Mouse (Mus musculus): ENCODE measurements around the gene 1110051M20Rik. TPM values are rescaled to one million over a fixed set of nuclear protein-coding genes. Genes with fewer than 3 reads are reported as not detected.
A peak's percentile ranks its signal among the peaks of the same experiment; 100 is the strongest.

1110051M20Rik gene
- total RNA-seq, 2 experiments from 2014 or later, result 7.7 to 14.7 TPM

GRCm38 (mm10) chr2:91258054-91258453 lies 186.4 kb downstream of the 1110051M20Rik start:
- no peak for DNase-seq

- peak in 1 of 2 experiments; percentile 63 for DNase-seq
These were observed 187.2 kb downstream of the 1110051M20Rik start for GRCm38 (mm10) chr2:91257126-91257980.

GRCm38 (mm10) chr2:91256256-91257125 lies 188.0 kb downstream of the 1110051M20Rik start:
- peak; percentile 73 to 80 for DNase-seq

DNA sequence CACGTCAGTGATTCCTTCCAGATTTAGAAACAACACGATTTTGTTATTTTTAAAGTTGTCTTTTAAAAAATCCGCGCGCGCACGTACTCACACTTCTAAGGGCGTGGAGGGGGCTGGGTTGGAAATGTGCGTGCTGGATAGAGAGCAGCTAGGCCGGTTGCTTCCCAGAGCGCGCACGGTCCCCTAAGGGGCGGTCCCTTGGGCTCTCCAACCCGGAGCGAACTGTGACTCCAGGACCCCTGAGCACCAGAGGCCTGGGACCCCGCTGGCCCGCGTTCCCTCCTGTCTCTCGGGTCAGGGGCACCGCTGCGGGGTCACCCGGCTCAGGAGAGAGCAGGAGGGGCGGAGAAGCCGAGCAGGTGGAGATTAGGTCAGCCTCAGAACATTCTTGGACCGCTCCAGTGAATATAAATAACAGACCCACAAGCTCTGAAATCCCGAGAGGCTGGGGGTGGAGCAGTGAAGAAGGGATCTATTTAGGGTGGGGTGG lies 188.8 kb downstream of the 1110051M20Rik start, which contains the start of gene Pacsin3:
Gene Pacsin3 (plus strand): TSS at position 294 of the 490 bp plus-strand sequence.
- DNase-seq, result peak; percentile 64 to 75

DNA sequence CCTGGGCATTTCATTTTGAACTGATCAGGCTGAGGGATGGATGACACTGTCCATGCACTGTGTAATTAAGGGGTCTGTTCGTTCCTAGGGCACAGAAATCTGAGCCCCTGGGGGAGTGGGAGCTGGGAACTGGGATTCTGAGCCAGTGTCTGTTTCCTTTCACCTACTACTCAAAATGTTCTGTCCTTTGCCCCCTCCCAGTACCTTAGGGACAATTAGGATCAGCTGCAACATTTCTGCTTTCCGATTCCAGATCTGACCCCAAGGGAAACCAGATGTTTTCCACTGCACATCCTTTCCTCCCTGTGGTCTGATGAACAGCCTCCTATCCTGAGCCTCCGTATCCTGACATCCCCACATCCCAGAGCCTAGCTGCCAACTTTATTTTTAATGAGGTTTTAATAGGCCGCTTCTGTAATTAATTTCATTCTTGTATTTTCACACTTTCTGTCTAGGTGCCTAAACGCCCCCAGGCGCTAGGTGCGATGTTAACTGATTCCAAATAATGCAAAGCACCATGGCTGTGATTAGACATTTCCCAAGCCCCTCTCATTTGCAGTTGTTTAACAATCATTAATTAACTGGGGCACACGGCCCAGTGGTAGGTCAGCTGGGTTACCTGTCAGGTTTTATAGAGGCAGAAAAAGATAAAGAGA lies 189.7 kb downstream of the 1110051M20Rik start:
- peak in 1 of 2 experiments; percentile 7 for DNase-seq

GRCm38 (mm10) chr2:91252512-91252911 lies 192.0 kb downstream of the 1110051M20Rik start:
- DNase-seq, result peak in 1 of 2 experiments; percentile 4

DNA sequence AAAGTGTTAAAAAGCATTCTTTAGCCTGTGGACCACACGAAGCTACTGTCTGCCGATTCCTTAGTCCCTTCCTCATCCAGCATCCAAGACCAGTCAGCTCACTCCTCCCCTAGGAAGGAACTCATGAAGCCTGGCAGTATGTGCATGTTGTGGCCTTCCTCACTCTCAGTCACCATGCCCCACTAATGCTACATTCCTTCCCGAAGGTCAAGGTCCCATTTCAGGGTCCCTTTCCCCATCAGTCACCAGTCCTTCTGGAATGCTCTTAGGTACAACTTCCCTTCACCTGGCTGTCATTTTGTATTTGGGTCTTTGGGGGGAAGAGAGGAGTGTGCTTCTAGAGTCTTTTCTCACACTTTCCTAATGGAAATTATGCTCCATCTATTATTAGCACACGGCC lies 192.5 kb downstream of the 1110051M20Rik start:
- peak in 1 of 2 experiments; percentile 13 for DNase-seq

DNA sequence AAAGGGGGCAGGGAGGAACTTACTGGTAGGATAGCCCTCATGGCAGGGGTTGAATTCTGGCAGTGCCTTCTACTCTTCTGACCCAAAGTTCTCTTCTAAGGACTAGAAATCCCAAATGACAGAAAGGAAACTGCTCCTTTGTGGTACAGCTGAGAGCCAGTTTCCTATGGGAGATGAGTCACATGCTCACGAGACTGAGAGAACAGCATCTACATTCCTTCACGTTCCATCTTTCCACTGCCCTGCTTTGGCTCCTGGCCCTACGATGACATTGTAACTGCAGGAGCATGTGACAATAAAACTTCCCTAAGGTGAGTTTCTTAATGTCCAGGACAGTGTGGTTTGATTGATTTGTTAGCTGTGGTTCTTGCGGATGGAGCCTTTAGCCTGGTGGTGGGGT lies 196.1 kb downstream of the 1110051M20Rik start:
- no peak for DNase-seq

GRCm38 (mm10) chr2:91244557-91245228 lies 199.8 kb downstream of the 1110051M20Rik start:
- no peak for DNase-seq

DNA sequence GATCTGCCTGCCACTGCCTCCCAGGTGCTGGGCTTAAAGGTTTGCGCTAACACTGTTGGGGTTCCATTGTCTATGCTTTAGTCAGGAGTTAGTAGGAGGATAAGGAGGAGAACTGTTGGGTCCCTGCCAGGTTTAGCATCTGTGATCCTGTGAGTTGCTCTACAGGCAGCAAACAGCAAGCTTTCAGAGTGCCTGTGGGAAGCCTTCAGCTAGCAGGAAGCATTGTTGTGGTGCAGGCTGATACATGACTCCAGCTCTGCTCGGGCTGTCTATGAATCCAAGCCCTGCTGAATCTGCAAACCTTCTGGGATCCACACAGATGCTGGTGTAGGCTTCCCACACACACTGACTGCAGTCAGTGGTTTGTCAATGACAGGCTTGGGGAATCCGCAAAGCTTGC lies 201.1 kb downstream of the 1110051M20Rik start:
- no peak for DNase-seq

- DNase-seq, result no peak
These were observed 202.0 kb downstream of the 1110051M20Rik start for GRCm38 (mm10) chr2:91242547-91242946.

- DNase-seq, result peak in 1 of 2 experiments; percentile 36
These were observed 206.9 kb downstream of the 1110051M20Rik start for GRCm38 (mm10) chr2:91237511-91238080.

- DNase-seq, result peak; percentile 93
These were observed 207.6 kb downstream of the 1110051M20Rik start, which contains the start of gene Ddb2 for GRCm38 (mm10) chr2:91236601-91237510. Gene Ddb2, minus strand, starts transcription at chr2:91236982.

GRCm38 (mm10) chr2:91229735-91230134 lies 214.8 kb downstream of the 1110051M20Rik start:
- DNase-seq, result no peak

Small RNA genes within 50 kb of the gene (microRNA-seq; reads per million reads assigned to microRNA genes)
- gene Gm22071, result 0 reads per million in 2 experiments

Other genes with a start within 250 kb of the 1110051M20Rik start
- 10 to 100 TPM; 18.1 to 26.5 TPM for gene Nr1h3, start 241.9 kb downstream of the 1110051M20Rik start, total RNA-seq (2021)
- 10 to 100 TPM; 15.1 to 20.2 TPM for gene Acp2, start 241.8 kb downstream of the 1110051M20Rik start, total RNA-seq (2021)
- gene Ddb2, start 207.7 kb downstream of the 1110051M20Rik start, total RNA-seq (2021), result 1 to 10 TPM; 2.3 to 3.4 TPM
- 100 to 1,000 TPM; 137 to 170 TPM for gene Pacsin3, start 188.8 kb downstream of the 1110051M20Rik start, total RNA-seq (2021)
- gene Arfgap2, start 179.7 kb downstream of the 1110051M20Rik start, total RNA-seq (2021), result 10 to 100 TPM; 52.1 to 54.1 TPM
- 10 to 100 TPM in 1 of 2 experiments, 1 to 10 TPM in 1; 9.4 to 10.4 TPM for gene Lrp4, start 12.8 kb upstream of the 1110051M20Rik start, total RNA-seq (2021)
- 10 to 100 TPM; 49.1 to 50.4 TPM for gene Ckap5, start 82.1 kb upstream of the 1110051M20Rik start, total RNA-seq (2021)
- not detected for gene F2, start 191.7 kb upstream of the 1110051M20Rik start, total RNA-seq (2021)
- gene Zfp408, start 205.1 kb upstream of the 1110051M20Rik start, total RNA-seq (2021), result 1 to 10 TPM; 3.6 to 4.6 TPM
- gene Arhgap1, start 205.2 kb upstream of the 1110051M20Rik start, total RNA-seq (2021), result 10 to 100 TPM; 22.1 to 26.5 TPM